Mouse (Mus musculus) urinary bladder, postnatal 25 days (tissue): ENCODE results near the gene Ier2.
A peak's percentile ranks its signal among the peaks of the same experiment; 100 is the strongest.

Experiments used
- DNase-seq: peaks from one replicate; pipeline ENCODE4 v3.0.0; 2022; ENCODE audit warnings: low spot score

Gene Ier2

GRCm38 (mm10) chr8:84662581-84663065 lies at the start of gene Ier2:
Gene Ier2, minus strand, starts transcription at chr8:84662852.
- peak; percentile 95 for DNase-seq

GRCm38 (mm10) chr8:84711933-84712758 lies 49.5 kb upstream of the Ier2 start:
- DNase-seq = no peak

GRCm38 (mm10) chr8:84711312-84711711 lies 48.7 kb upstream of the Ier2 start:
- DNase-seq = no peak

- no peak for DNase-seq
These were observed 47.3 kb upstream of the Ier2 start for GRCm38 (mm10) chr8:84709931-84710330.

GRCm38 (mm10) chr8:84708774-84709475 lies 46.3 kb upstream of the Ier2 start:
- peak; percentile 78 for DNase-seq

GRCm38 (mm10) chr8:84708071-84708541 lies 45.5 kb upstream of the Ier2 start:
- no peak for DNase-seq

- DNase-seq = no peak
These were observed 44.7 kb upstream of the Ier2 start for GRCm38 (mm10) chr8:84707267-84707883.

- DNase-seq = no peak
These were observed 44.1 kb upstream of the Ier2 start for GRCm38 (mm10) chr8:84706610-84707266.

- DNase-seq = no peak
These were observed 43.3 kb upstream of the Ier2 start for GRCm38 (mm10) chr8:84705960-84706359.

GRCm38 (mm10) chr8:84704867-84705831 lies 42.5 kb upstream of the Ier2 start:
- DNase-seq = no peak

GRCm38 (mm10) chr8:84704356-84704755 lies 41.7 kb upstream of the Ier2 start:
- DNase-seq = peak; percentile 54

GRCm38 (mm10) chr8:84703466-84704249 lies 41.0 kb upstream of the Ier2 start:
- no peak for DNase-seq

GRCm38 (mm10) chr8:84702963-84703465 lies 40.4 kb upstream of the Ier2 start:
- DNase-seq = no peak

GRCm38 (mm10) chr8:84702561-84702960 lies 39.9 kb upstream of the Ier2 start:
- DNase-seq = no peak

GRCm38 (mm10) chr8:84700941-84701911 lies 38.6 kb upstream of the Ier2 start, which contains the start of gene Lyl1:
Gene Lyl1, plus strand, starts transcription at chr8:84701457.
- DNase-seq = no peak

- DNase-seq = no peak
These were observed 37.9 kb upstream of the Ier2 start for GRCm38 (mm10) chr8:84700526-84700925.

GRCm38 (mm10) chr8:84699861-84700322 lies 37.2 kb upstream of the Ier2 start:
- no peak for DNase-seq

GRCm38 (mm10) chr8:84698929-84699401 lies 36.3 kb upstream of the Ier2 start:
- DNase-seq = no peak
